Mouse (Mus musculus): Measurements from ENCODE around the gene Tssc4. TPM values are rescaled to one million over a fixed set of nuclear protein-coding genes. Genes with fewer than 3 reads are reported as not detected.
A peak's percentile ranks its signal among the peaks of the same experiment; 100 is the strongest.

Gene Tssc4
- total and polyA plus RNA-seq, 3 experiments: 13.6 to 33.2 (median 14.8) TPM

- no peak overlapping the region for H3K9ac ChIP-seq (ENCODE audit: low read depth, low read length)
- no peak for TF ChIP-seq POLR2A (IDR thresholded peaks at IDR 0.05; ENCODE audit: insufficient read depth, low read depth, low read length)
- TF ChIP-seq CTCF (IDR thresholded peaks at IDR 0.05): no peak
- TF ChIP-seq EP300 (IDR thresholded peaks at IDR 0.05; ENCODE audit: insufficient read depth, low read depth, low read length): no peak
- no peak overlapping the region for H3K4me3 ChIP-seq
- DNase-seq: no peak
- no peaks in the 10 kb centered on the region for H3K27me3 ChIP-seq (ENCODE audit: control insufficient read depth, insufficient read depth, low read length)
- H3K27ac ChIP-seq: no peak overlapping the region
- 82% methylated on average over 1 of the region's 1 CpGs for WGBS
- intact Hi-C loops (cut with DNase I): no loop called here
- no peaks in the 10 kb centered on the region for H3K36me3 ChIP-seq (ENCODE audit: control insufficient read depth, insufficient read depth, low read length)
- H3K4me1 ChIP-seq (ENCODE audit: control insufficient read depth, insufficient read depth, low read length): no peaks in the 10 kb centered on the region
- no peaks in the 10 kb centered on the region for H3K79me2 ChIP-seq (replicated peaks; ENCODE audit: control insufficient read depth, insufficient read depth, low read length)
Measured at GRCm38 (mm10) chr7:143024293-143024692, 44.8 kb upstream of the Tssc4 start.

- WGBS: 83% methylated on average over 3 of the region's 3 CpGs
- TF ChIP-seq CTCF (IDR thresholded peaks at IDR 0.05): no peak
- no peak for TF ChIP-seq POLR2A (IDR thresholded peaks at IDR 0.05; ENCODE audit: insufficient read depth, low read depth, low read length)
- TF ChIP-seq EP300 (IDR thresholded peaks at IDR 0.05; ENCODE audit: insufficient read depth, low read depth, low read length): no peak
- H3K27ac ChIP-seq: no peak overlapping the region
- no peaks in the 10 kb centered on the region for H3K4me1 ChIP-seq (ENCODE audit: control insufficient read depth, insufficient read depth, low read length)
- H3K4me3 ChIP-seq: no peak overlapping the region
- H3K36me3 ChIP-seq (ENCODE audit: control insufficient read depth, insufficient read depth, low read length): no peaks in the 10 kb centered on the region
- H3K79me2 ChIP-seq (replicated peaks; ENCODE audit: control insufficient read depth, insufficient read depth, low read length): no peaks in the 10 kb centered on the region
- H3K9ac ChIP-seq (ENCODE audit: low read depth, low read length): no peak overlapping the region
- no peak for DNase-seq
- intact Hi-C loops (cut with DNase I): no loop called here
- no peaks in the 10 kb centered on the region for H3K27me3 ChIP-seq (ENCODE audit: control insufficient read depth, insufficient read depth, low read length)
Measured at GRCm38 (mm10) chr7:143025496-143025895, 43.6 kb upstream of the Tssc4 start.

- Histone ChIP-seq H3K9ac (ENCODE audit: low read depth, low read length) (no peak overlapping the region), H3K27me3 (ENCODE audit: control insufficient read depth, insufficient read depth, low read length) (no peaks in the 10 kb centered on the region), H3K36me3 (ENCODE audit: control insufficient read depth, insufficient read depth, low read length) (peaks cover 2% of the 10 kb centered on the region; the same call in 1 of the 2 replicates), H3K4me1 (ENCODE audit: control insufficient read depth, insufficient read depth, low read length) (peaks cover 1% of the 10 kb centered on the region; the same call in 1 of the 2 replicates), H3K79me2 (replicated peaks; ENCODE audit: control insufficient read depth, insufficient read depth, low read length) (no peaks in the 10 kb centered on the region), H3K4me3 (no peak overlapping the region), H3K27ac (no peak overlapping the region)
- TF ChIP-seq EP300 (IDR thresholded peaks at IDR 0.05; ENCODE audit: insufficient read depth, low read depth, low read length) (no peak), POLR2A (IDR thresholded peaks at IDR 0.05; ENCODE audit: insufficient read depth, low read depth, low read length) (no peak), CTCF (IDR thresholded peaks at IDR 0.05) (no peak)
- DNase-seq: no peak
- WGBS: 85% methylated on average over 4 of the region's 4 CpGs
- intact Hi-C loops (cut with DNase I): no loop called here
Measured at GRCm38 (mm10) chr7:143027196-143027595, 41.9 kb upstream of the Tssc4 start.

DNA sequence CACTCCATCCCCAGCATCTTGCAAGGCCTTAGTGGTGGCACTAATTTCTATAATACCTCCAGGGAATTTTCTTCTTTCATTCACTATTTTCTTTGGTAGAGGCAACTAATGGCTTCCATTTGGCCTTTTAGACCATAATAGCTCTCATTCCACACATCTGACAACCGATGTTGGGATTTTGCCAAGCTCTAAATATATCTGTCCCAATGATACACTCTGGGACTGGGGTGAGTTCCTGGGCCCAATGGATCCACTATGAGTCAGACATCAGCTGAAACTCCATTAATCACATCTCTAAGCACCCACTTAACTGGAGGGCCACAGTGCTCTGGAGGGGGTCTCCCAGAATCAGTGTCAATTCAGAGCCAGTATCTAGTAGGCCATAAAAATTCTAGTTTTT lies 37.2 kb upstream of the Tssc4 start:
- WGBS: 13% methylated on average over 1 of the region's 1 CpGs
- no peak for TF ChIP-seq EP300 (IDR thresholded peaks at IDR 0.05; ENCODE audit: insufficient read depth, low read depth, low read length)
- no peak for TF ChIP-seq POLR2A (IDR thresholded peaks at IDR 0.05; ENCODE audit: insufficient read depth, low read depth, low read length)
- no peak for TF ChIP-seq CTCF (IDR thresholded peaks at IDR 0.05)
- intact Hi-C loops (cut with DNase I): no loop called here
- Histone ChIP-seq H3K27ac (peak overlapping the region; percentile 62), H3K36me3 (ENCODE audit: control insufficient read depth, insufficient read depth, low read length) (peaks cover 11% of the 10 kb centered on the region), H3K4me1 (ENCODE audit: control insufficient read depth, insufficient read depth, low read length) (peaks cover 8% of the 10 kb centered on the region), H3K27me3 (ENCODE audit: control insufficient read depth, insufficient read depth, low read length) (no peaks in the 10 kb centered on the region), H3K79me2 (replicated peaks; ENCODE audit: control insufficient read depth, insufficient read depth, low read length) (no peaks in the 10 kb centered on the region), H3K4me3 (no peak overlapping the region), H3K9ac (ENCODE audit: low read depth, low read length) (no peak overlapping the region)
- DNase-seq: peak in 1 of 2 experiments; percentile 20

GRCm38 (mm10) chr7:143033581-143033980 lies 35.5 kb upstream of the Tssc4 start:
- Histone ChIP-seq H3K27ac (peak overlapping the region; percentile 4; the same call in 1 of the 2 replicates), H3K79me2 (replicated peaks; ENCODE audit: control insufficient read depth, insufficient read depth, low read length) (no peaks in the 10 kb centered on the region), H3K27me3 (ENCODE audit: control insufficient read depth, insufficient read depth, low read length) (no peaks in the 10 kb centered on the region), H3K9ac (ENCODE audit: low read depth, low read length) (no peak overlapping the region), H3K4me3 (no peak overlapping the region), H3K4me1 (ENCODE audit: control insufficient read depth, insufficient read depth, low read length) (peaks cover 8% of the 10 kb centered on the region), H3K36me3 (ENCODE audit: control insufficient read depth, insufficient read depth, low read length) (peaks cover 11% of the 10 kb centered on the region)
- no peak for TF ChIP-seq POLR2A (IDR thresholded peaks at IDR 0.05; ENCODE audit: insufficient read depth, low read depth, low read length)
- no peak for TF ChIP-seq CTCF (IDR thresholded peaks at IDR 0.05)
- no peak for TF ChIP-seq EP300 (IDR thresholded peaks at IDR 0.05; ENCODE audit: insufficient read depth, low read depth, low read length)
- intact Hi-C loops (cut with DNase I): no loop called here
- DNase-seq: peak; percentile 49 to 55
- WGBS: 75% methylated on average over 4 of the region's 4 CpGs

- intact Hi-C loops (cut with DNase I): loop anchor here (2.0 kb wide), 1 partner anchor 13 kb away; no protein-coding TSS in a partner anchor
- TF ChIP-seq POLR2A (IDR thresholded peaks at IDR 0.05; ENCODE audit: insufficient read depth, low read depth, low read length): no peak
- no peak for TF ChIP-seq CTCF (IDR thresholded peaks at IDR 0.05)
- no peak for TF ChIP-seq EP300 (IDR thresholded peaks at IDR 0.05; ENCODE audit: insufficient read depth, low read depth, low read length)
- Histone ChIP-seq H3K4me1 (ENCODE audit: control insufficient read depth, insufficient read depth, low read length) (peaks cover 8% of the 10 kb centered on the region), H3K27me3 (ENCODE audit: control insufficient read depth, insufficient read depth, low read length) (no peaks in the 10 kb centered on the region), H3K36me3 (ENCODE audit: control insufficient read depth, insufficient read depth, low read length) (peaks cover 11% of the 10 kb centered on the region), H3K9ac (ENCODE audit: low read depth, low read length) (no peak overlapping the region), H3K27ac (peak overlapping the region; percentile 4; the same call in 1 of the 2 replicates), H3K4me3 (no peak overlapping the region), H3K79me2 (replicated peaks; ENCODE audit: control insufficient read depth, insufficient read depth, low read length) (no peaks in the 10 kb centered on the region)
- DNase-seq: no peak
- 86% methylated on average over 2 of the region's 2 CpGs for WGBS
Measured at GRCm38 (mm10) chr7:143034112-143034511, 34.9 kb upstream of the Tssc4 start.

All from heart, adult 2 months (tissue).